Mouse (Mus musculus) small intestine, adult 2 months (tissue): ENCODE data around the gene Dlk2. TPM values are rescaled to one million over a fixed set of nuclear protein-coding genes. Genes with fewer than 3 reads are reported as not detected.
A peak's percentile ranks its signal among the peaks of the same experiment; 100 is the strongest.

Experiments
- H3K27ac ChIP-seq: fragments of 200-500 bp; 2 replicates; pipeline ENCODE4 v1.5.1; 2012; ENCODE audit warnings: low read depth, low read length, control low read depth, inconsistent platforms; ENCODE audit not compliant: insufficient read depth
- H3K27me3 ChIP-seq: fragments of 200-500 bp; 2 replicates; pipeline ENCODE4 v1.6.1; 2012; ENCODE audit warnings: mild to moderate bottlenecking, moderate library complexity, low read length, inconsistent platforms; ENCODE audit not compliant: control insufficient read depth, insufficient read depth
- H3K36me3 ChIP-seq: fragments of 200-500 bp; 2 replicates; pipeline ENCODE4 v1.6.1; 2012; ENCODE audit warnings: mild to moderate bottlenecking, low read length, control low read depth, inconsistent platforms; ENCODE audit not compliant: control insufficient read depth, insufficient read depth
- H3K4me1 ChIP-seq: fragments of 200-500 bp; 2 replicates; pipeline ENCODE4 v1.6.1; 2012; ENCODE audit warnings: low read length, inconsistent platforms, mixed read lengths; ENCODE audit not compliant: control insufficient read depth, insufficient read depth, insufficient read length
- H3K4me3 ChIP-seq: fragments of 200-500 bp; 2 replicates; pipeline ENCODE4 v1.5.1; 2012; ENCODE audit warnings: low read depth, mild to moderate bottlenecking, control low read depth, inconsistent platforms, low read length, moderate library complexity
- CTCF ChIP-seq: fragments of 200-500 bp; IDR thresholded peaks from 2 replicates; pipeline ENCODE4 v1.5.1; 2012; ENCODE audit warnings: low read depth, mild to moderate bottlenecking, control low read depth, inconsistent platforms, low read length, moderate library complexity, mixed read lengths; ENCODE audit not compliant: insufficient replicate concordance, insufficient read length; ENCODE audit errors: extremely low read depth
- POLR2A ChIP-seq: fragments of 200-500 bp; IDR thresholded peaks from 2 replicates; pipeline ENCODE4 v1.6.1; 2012; ENCODE audit warnings: low read depth, mild to moderate bottlenecking, control low read depth, inconsistent platforms, low read length, moderate library complexity
- WGBS: fragments of 180-500 bp; shearing (Covaris S2); methylation state at CpG from one replicate; pipeline ENCODE4 v1.1.7; 2018; 5-methylcytosine and 5-hydroxymethylcytosine counted together
- polyA plus RNA-seq: library from polyadenylated mRNA; depleted of rRNA; stranded (reverse); fragments of >200 nt; gene quantifications from 2 replicates; pipeline ENCODE4 v1.2.3, GENCODE M21; 2012

Gene Dlk2
- polyA plus RNA-seq, 1 experiment = 1.0 TPM

- 87% methylated on average over 8 of the region's 8 CpGs for WGBS
- no peak overlapping the region for H3K27ac ChIP-seq
- peaks cover 4% of the 10 kb centered on the region; the same call in 1 of the 2 replicates for H3K36me3 ChIP-seq
- no peak for TF ChIP-seq CTCF
- TF ChIP-seq POLR2A = no peak
- no peaks in the 10 kb centered on the region for H3K27me3 ChIP-seq
- no peak overlapping the region for H3K4me3 ChIP-seq
- peaks cover 9% of the 10 kb centered on the region for H3K4me1 ChIP-seq
Measured at GRCm38 (mm10) chr17:46283911-46284310, 13.3 kb upstream of the Dlk2 start.

- Histone ChIP-seq H3K27me3 (no peaks in the 10 kb centered on the region), H3K36me3 (peaks cover 3% of the 10 kb centered on the region; the same call in 1 of the 2 replicates), H3K4me1 (peaks cover 9% of the 10 kb centered on the region), H3K4me3 (no peak overlapping the region), H3K27ac (no peak overlapping the region)
- TF ChIP-seq POLR2A (no peak), CTCF (no peak)
- WGBS = 74% methylated on average over 7 of the region's 7 CpGs
Measured at GRCm38 (mm10) chr17:46284653-46285052, 12.6 kb upstream of the Dlk2 start.

- 46% methylated on average over 6 of the region's 6 CpGs for WGBS
- no peak overlapping the region for H3K4me3 ChIP-seq
- no peaks in the 10 kb centered on the region for H3K36me3 ChIP-seq
- H3K27me3 ChIP-seq = no peaks in the 10 kb centered on the region
- H3K4me1 ChIP-seq = peaks cover 9% of the 10 kb centered on the region
- H3K27ac ChIP-seq = no peak overlapping the region
- TF ChIP-seq CTCF (no peak), POLR2A (no peak)
Measured at GRCm38 (mm10) chr17:46285407-46285806, 11.8 kb upstream of the Dlk2 start.

GRCm38 (mm10) chr17:46287678-46288095 is 9.5 kb upstream of the Dlk2 start:
- Histone ChIP-seq H3K4me1 (peaks cover 7% of the 10 kb centered on the region; the same call in 1 of the 2 replicates), H3K4me3 (no peak overlapping the region), H3K36me3 (no peaks in the 10 kb centered on the region), H3K27me3 (no peaks in the 10 kb centered on the region), H3K27ac (no peak overlapping the region)
- TF ChIP-seq CTCF = no peak
- TF ChIP-seq POLR2A = no peak
- 39% methylated on average over 11 of the region's 11 CpGs for WGBS

GRCm38 (mm10) chr17:46296601-46297000 is 620 bp upstream of the Dlk2 start:
- H3K36me3 ChIP-seq = no peaks in the 10 kb centered on the region
- peaks cover 34% of the 10 kb centered on the region for H3K27me3 ChIP-seq
- H3K27ac ChIP-seq = no peak overlapping the region
- H3K4me1 ChIP-seq = peaks cover 14% of the 10 kb centered on the region
- no peak overlapping the region for H3K4me3 ChIP-seq
- TF ChIP-seq CTCF = no peak
- TF ChIP-seq POLR2A = no peak
- WGBS = 20% methylated on average over 6 of the region's 6 CpGs

- H3K4me3 ChIP-seq = peak overlapping the region; percentile 56
- 20% methylated on average over 6 of the region's 6 CpGs for WGBS
- TF ChIP-seq POLR2A (no peak), CTCF (no peak)
- peaks cover 34% of the 10 kb centered on the region for H3K27me3 ChIP-seq
- no peak overlapping the region for H3K27ac ChIP-seq
- H3K36me3 ChIP-seq = no peaks in the 10 kb centered on the region
- peaks cover 14% of the 10 kb centered on the region for H3K4me1 ChIP-seq
Measured at GRCm38 (mm10) chr17:46297028-46297363, 225 bp upstream of the Dlk2 start.

- H3K36me3 ChIP-seq = 0 out of 2 replicates have a peak, but pooled peaks cover 2% of the 10 kb centered on the region
- H3K27ac ChIP-seq = no peak overlapping the region
- H3K4me1 ChIP-seq = peaks cover 14% of the 10 kb centered on the region
- peak overlapping the region; percentile 56 for H3K4me3 ChIP-seq
- no peak for TF ChIP-seq POLR2A
- peak; percentile 82 for TF ChIP-seq CTCF
- 1% methylated on average over 47 of the region's 48 CpGs for WGBS
- peaks cover 34% of the 10 kb centered on the region for H3K27me3 ChIP-seq
Measured at GRCm38 (mm10) chr17:46298220-46298913, 1.1 kb downstream of the Dlk2 start.

- Histone ChIP-seq H3K27me3 (peaks cover 19% of the 10 kb centered on the region), H3K4me1 (peaks cover 14% of the 10 kb centered on the region), H3K4me3 (no peak overlapping the region), H3K27ac (no peak overlapping the region), H3K36me3 (peaks cover 26% of the 10 kb centered on the region)
- TF ChIP-seq POLR2A (no peak), CTCF (no peak)
- 80% methylated on average over 12 of the region's 12 CpGs for WGBS
Measured at GRCm38 (mm10) chr17:46301892-46302291, 4.7 kb downstream of the Dlk2 start.
